Mouse (Mus musculus) lung, postnatal 14 days (tissue): ENCODE measurements around the gene Snai1.

Experiments used
- DNase-seq: peaks from one replicate; pipeline ENCODE4 v3.0.0; 2021

Gene Snai1

GRCm38 (mm10) chr2:167552927-167553402 lies 15.0 kb downstream of the Snai1 start:
- DNase-seq: peak; percentile 14

- DNase-seq: no peak
Observed at GRCm38 (mm10) chr2:167555766-167556165, 17.8 kb downstream of the Snai1 start.

GRCm38 (mm10) chr2:167559413-167559812 lies 21.4 kb downstream of the Snai1 start:
- DNase-seq: no peak

GRCm38 (mm10) chr2:167562101-167562500 lies 24.1 kb downstream of the Snai1 start:
- peak; percentile 50 for DNase-seq

GRCm38 (mm10) chr2:167563035-167563434 lies 25.0 kb downstream of the Snai1 start:
- DNase-seq: no peak

- DNase-seq: no peak
Observed at GRCm38 (mm10) chr2:167563703-167564102, 25.7 kb downstream of the Snai1 start.

- no peak for DNase-seq
Observed at GRCm38 (mm10) chr2:167564551-167565311, 26.7 kb downstream of the Snai1 start.

- DNase-seq: no peak
Observed at GRCm38 (mm10) chr2:167565312-167565656, 27.3 kb downstream of the Snai1 start.

GRCm38 (mm10) chr2:167565682-167566081 lies 27.7 kb downstream of the Snai1 start:
- DNase-seq: peak; percentile 41

GRCm38 (mm10) chr2:167568112-167568511 lies 30.1 kb downstream of the Snai1 start:
- DNase-seq: no peak

- DNase-seq: peak; percentile 81
Observed at GRCm38 (mm10) chr2:167569934-167570651, 32.1 kb downstream of the Snai1 start.

- no peak for DNase-seq
Observed at GRCm38 (mm10) chr2:167570815-167571214, 32.8 kb downstream of the Snai1 start.

GRCm38 (mm10) chr2:167571442-167572220 lies 33.6 kb downstream of the Snai1 start:
- DNase-seq: no peak

- no peak for DNase-seq
Observed at GRCm38 (mm10) chr2:167574814-167575213, 36.8 kb downstream of the Snai1 start.

GRCm38 (mm10) chr2:167575581-167575980 lies 37.6 kb downstream of the Snai1 start:
- DNase-seq: no peak

- no peak for DNase-seq
Observed at GRCm38 (mm10) chr2:167576121-167576620, 38.2 kb downstream of the Snai1 start.

- DNase-seq: no peak
Observed at GRCm38 (mm10) chr2:167577186-167577785, 39.3 kb downstream of the Snai1 start.

- DNase-seq: no peak
Observed at GRCm38 (mm10) chr2:167578521-167578920, 40.5 kb downstream of the Snai1 start.

- DNase-seq: peak; percentile 74
Observed at GRCm38 (mm10) chr2:167583161-167583952, 45.4 kb downstream of the Snai1 start.

- DNase-seq: no peak
Observed at GRCm38 (mm10) chr2:167585273-167585672, 47.3 kb downstream of the Snai1 start.

GRCm38 (mm10) chr2:167586041-167586440 lies 48.0 kb downstream of the Snai1 start:
- DNase-seq: peak; percentile 73

- DNase-seq: peak; percentile 60
Observed at GRCm38 (mm10) chr2:167586976-167587375, 49.0 kb downstream of the Snai1 start.
